Mouse (Mus musculus) embryonic facial prominence, embryonic 14.5 days (tissue): ENCODE measurements around the gene P4ha2. TPM values are rescaled to one million over a fixed set of nuclear protein-coding genes. Genes with fewer than 3 reads are reported as not detected.

ENCODE experiments used
- ATAC-seq: fragments of 200-750 bp; cut with Nextera tagmentation; 2 replicates; pipeline ENCODE4 v1.8.0; 2017; ENCODE audit warnings: low read depth, moderate number of reproducible peaks, moderate TSS enrichment
- DNase-seq: peaks from one replicate; pipeline ENCODE4 v3.0.0-alpha.2; 2015; ENCODE audit warnings: low spot score
- H3K27ac ChIP-seq: fragments of 300-500 bp; sonication (generic); replicated peaks from 2 replicates; pipeline ENCODE4 v1.5.1; 2014; ENCODE audit warnings: low read depth, mild to moderate bottlenecking, low read length, moderate library complexity
- H3K27me3 ChIP-seq: fragments of 300-500 bp; sonication (generic); replicated peaks from 2 replicates; pipeline ENCODE4 v1.6.1; 2014; ENCODE audit warnings: low read length; ENCODE audit not compliant: control insufficient read depth, insufficient read depth
- H3K36me3 ChIP-seq: fragments of 300-500 bp; sonication (generic); 2 replicates; pipeline ENCODE4 v1.6.1; 2014; ENCODE audit warnings: low read length, mixed read lengths; ENCODE audit not compliant: control insufficient read depth, insufficient read depth
- H3K4me1 ChIP-seq: fragments of 300-500 bp; sonication (generic); 2 replicates; pipeline ENCODE4 v1.6.1; 2014; ENCODE audit warnings: antibody characterized with exemption, low read length; ENCODE audit not compliant: control insufficient read depth, insufficient read depth
- H3K4me2 ChIP-seq: fragments of 300-500 bp; sonication (generic); 2 replicates; pipeline ENCODE4 v1.6.1; 2014; ENCODE audit warnings: low read depth, mild to moderate bottlenecking, low read length, moderate library complexity, mixed read lengths
- H3K4me3 ChIP-seq: fragments of 300-500 bp; sonication (generic); 2 replicates; pipeline ENCODE4 v1.5.1; 2014; ENCODE audit warnings: low read depth, mild to moderate bottlenecking, low read length
- H3K9ac ChIP-seq: fragments of 300-500 bp; sonication (generic); 2 replicates; pipeline ENCODE4 v1.6.1; 2014; ENCODE audit warnings: low read depth, mild to moderate bottlenecking, low read length, moderate library complexity, mixed read lengths
- H3K9me3 ChIP-seq: fragments of 300-500 bp; sonication (generic); 2 replicates; pipeline ENCODE4 v1.6.1; 2016; ENCODE audit warnings: low read length; ENCODE audit not compliant: control insufficient read depth
- WGBS: fragments of 180-500 bp; shearing (Covaris S2); extraction: QIAGEN DNeasy Blood & Tissue Kit; methylation state at CpG from one replicate; pipeline ENCODE4 v1.1.7; 2014; 5-methylcytosine and 5-hydroxymethylcytosine counted together
- polyA plus RNA-seq: library from polyadenylated mRNA; unstranded; fragments of >200 nt; fragmentation: Nextera tagmentation; extraction: Ambion mirVana; gene quantifications from 2 replicates; pipeline ENCODE4 v1.2.1, GENCODE M21; 2014

The P4ha2 gene
- polyA plus RNA-seq, 1 experiment from 2014 or later: 120 TPM

- DNase-seq: peak; percentile 70
- H3K4me2 ChIP-seq: no peak overlapping the region
- H3K27ac ChIP-seq: no peak overlapping the region
- no peaks in the 10 kb centered on the region for H3K36me3 ChIP-seq
- H3K27me3 ChIP-seq: no peaks in the 10 kb centered on the region
- 34% methylated on average over 3 of the region's 3 CpGs for WGBS
- H3K4me3 ChIP-seq: no peak overlapping the region
- ATAC-seq: no peak
- no peaks in the 10 kb centered on the region; the same call in 1 of the 2 replicates for H3K4me1 ChIP-seq
- no peak overlapping the region for H3K9ac ChIP-seq
- H3K9me3 ChIP-seq: no peaks in the 10 kb centered on the region
Observed at GRCm38 (mm10) chr11:54144886-54145285, 45.0 kb downstream of the P4ha2 start.

DNA sequence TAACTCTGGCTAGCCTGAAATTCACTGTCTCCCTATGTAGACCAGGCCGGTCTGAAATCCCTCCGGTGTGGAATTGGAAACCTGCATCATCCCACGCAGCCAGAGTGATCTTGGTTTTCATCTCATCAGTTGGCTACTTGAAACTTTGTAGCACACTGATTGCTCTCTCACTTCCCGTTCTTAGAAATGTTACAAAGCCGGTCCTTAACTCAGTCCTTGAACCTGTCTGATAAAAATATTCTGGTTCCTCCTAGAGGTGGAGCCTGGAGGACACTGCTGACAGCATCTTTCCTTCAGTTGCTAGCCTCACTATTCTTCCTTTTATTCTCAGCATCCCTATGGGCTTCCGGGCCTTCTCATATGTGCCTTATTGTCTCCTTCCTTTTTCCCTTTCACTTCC lies 46.1 kb downstream of the P4ha2 start:
- no peak overlapping the region for H3K4me3 ChIP-seq
- 87% methylated on average over 6 of the region's 6 CpGs for WGBS
- no peaks in the 10 kb centered on the region for H3K27me3 ChIP-seq
- H3K9ac ChIP-seq: no peak overlapping the region
- ATAC-seq (no peak), DNase-seq (no peak)
- H3K4me2 ChIP-seq: no peak overlapping the region
- no peaks in the 10 kb centered on the region for H3K36me3 ChIP-seq
- H3K27ac ChIP-seq: no peak overlapping the region
- H3K9me3 ChIP-seq: no peaks in the 10 kb centered on the region
- H3K4me1 ChIP-seq: no peaks in the 10 kb centered on the region; the same call in 1 of the 2 replicates

DNA sequence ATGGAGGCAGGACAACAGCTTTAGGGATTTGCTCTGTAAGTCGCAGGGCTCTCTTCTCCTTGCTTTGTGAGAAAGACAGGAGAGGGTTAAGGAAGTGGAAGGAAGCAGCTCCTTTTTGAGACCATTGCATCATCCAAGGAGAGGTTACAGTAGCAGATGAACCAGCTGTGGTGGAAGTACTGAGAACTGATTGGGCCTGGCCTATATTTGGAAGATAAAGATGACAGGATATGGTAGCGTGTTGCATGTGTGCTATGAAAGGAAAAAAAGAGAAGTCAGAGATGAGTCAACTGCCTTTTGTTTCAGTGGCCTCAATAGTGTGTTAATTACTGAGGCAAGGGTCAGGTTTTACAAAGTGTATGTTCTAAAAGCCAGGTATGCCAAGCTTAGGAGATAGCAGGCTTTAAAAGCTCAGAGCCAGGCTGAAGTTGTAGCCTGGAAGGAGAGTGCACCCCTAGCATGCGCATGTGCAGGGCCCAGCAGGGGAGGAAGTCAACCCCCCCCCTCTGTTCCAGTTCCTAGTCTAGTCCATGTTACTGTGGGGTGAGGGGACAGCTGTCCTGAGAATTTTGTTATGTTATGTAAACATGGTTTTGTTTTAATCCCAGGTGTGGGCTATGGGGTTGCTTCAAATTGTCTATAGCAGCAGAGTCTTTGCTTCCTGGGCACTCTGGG lies 50.0 kb downstream of the P4ha2 start:
- Histone ChIP-seq H3K27ac (peak overlapping the region; percentile 15; the same call in 1 of the 2 replicates), H3K27me3 (no peaks in the 10 kb centered on the region), H3K4me2 (no peak overlapping the region), H3K9ac (no peak overlapping the region), H3K9me3 (no peaks in the 10 kb centered on the region), H3K4me1 (no peaks in the 10 kb centered on the region; the same call in 1 of the 2 replicates), H3K36me3 (no peaks in the 10 kb centered on the region), H3K4me3 (no peak overlapping the region)
- DNase-seq: no peak
- WGBS: 73% methylated on average over 3 of the region's 3 CpGs
- peak; percentile 33; the same call in 1 of the 2 replicates for ATAC-seq

DNA sequence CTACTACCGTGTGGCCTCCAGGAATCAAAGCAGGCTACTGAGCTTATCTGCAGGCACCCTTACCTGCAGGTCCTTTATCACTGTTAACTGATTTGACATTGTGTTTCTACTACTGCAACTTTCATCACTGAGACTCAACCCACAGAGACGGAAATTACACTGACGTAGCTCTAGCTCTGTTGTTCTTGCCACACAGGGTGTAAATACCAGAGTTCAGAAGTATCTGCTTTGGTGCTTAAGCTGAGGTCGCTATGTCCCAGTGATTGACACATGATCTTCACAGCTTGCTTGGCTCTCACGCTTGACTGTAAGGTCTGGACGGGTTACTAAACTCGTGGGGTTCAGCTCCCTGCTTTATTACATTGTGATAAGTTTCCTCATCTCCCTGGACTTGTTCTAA lies 51.2 kb downstream of the P4ha2 start:
- Histone ChIP-seq H3K4me3 (no peak overlapping the region), H3K36me3 (no peaks in the 10 kb centered on the region), H3K27me3 (no peaks in the 10 kb centered on the region), H3K9me3 (no peaks in the 10 kb centered on the region), H3K4me2 (no peak overlapping the region), H3K4me1 (no peaks in the 10 kb centered on the region; the same call in 1 of the 2 replicates), H3K27ac (no peak overlapping the region), H3K9ac (no peak overlapping the region)
- WGBS: 53% methylated on average over 7 of the region's 7 CpGs
- ATAC-seq (no peak), DNase-seq (no peak)

DNA sequence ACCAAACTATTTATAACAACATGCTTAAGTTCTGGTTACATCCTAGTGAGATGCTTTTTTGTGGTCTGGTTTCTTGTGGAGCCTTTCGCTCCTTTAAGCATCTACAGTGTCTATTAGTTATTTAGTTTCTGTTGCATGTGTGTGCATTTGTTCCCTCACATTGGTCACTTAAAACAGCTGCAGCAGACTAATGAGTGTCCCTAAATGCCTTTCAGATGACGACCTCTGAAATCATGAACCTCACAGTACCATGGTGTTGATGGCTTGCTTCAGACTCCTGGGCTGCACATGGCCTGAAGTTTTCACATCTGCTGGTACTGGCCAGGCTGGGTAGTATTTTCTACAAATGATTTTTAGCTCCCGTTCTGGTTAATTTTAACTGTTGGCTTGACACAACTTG lies 53.1 kb downstream of the P4ha2 start:
- Histone ChIP-seq H3K36me3 (no peaks in the 10 kb centered on the region), H3K9ac (no peak overlapping the region), H3K9me3 (no peaks in the 10 kb centered on the region), H3K27me3 (no peaks in the 10 kb centered on the region), H3K4me1 (no peaks in the 10 kb centered on the region; the same call in 1 of the 2 replicates), H3K27ac (no peak overlapping the region), H3K4me2 (no peak overlapping the region), H3K4me3 (no peak overlapping the region)
- 63% methylated on average over 3 of the region's 3 CpGs for WGBS
- ATAC-seq (no peak), DNase-seq (no peak)

DNA sequence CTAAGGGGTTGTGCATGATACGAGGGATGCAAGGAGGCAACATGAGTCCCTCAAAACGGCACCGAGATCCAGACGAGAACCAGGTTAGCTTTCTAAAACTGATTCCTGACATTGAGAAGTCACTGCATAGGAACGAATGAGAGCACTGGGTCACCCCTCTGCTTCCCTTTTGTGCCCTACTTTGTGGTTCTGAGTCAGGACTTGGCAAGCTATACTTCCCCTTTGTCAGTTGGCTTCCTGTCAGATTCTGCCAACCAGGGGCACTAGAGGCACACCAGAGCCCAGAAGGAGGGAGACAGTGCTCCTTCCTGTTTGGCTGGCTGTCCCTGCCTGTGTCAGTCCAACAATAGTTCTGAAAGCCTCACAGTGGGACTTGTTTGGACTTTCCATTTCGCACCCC lies 56.0 kb downstream of the P4ha2 start:
- WGBS: 81% methylated on average over 6 of the region's 6 CpGs
- H3K4me1 ChIP-seq: no peaks in the 10 kb centered on the region
- DNase-seq: peak; percentile 50
- H3K36me3 ChIP-seq: no peaks in the 10 kb centered on the region
- H3K27ac ChIP-seq: no peak overlapping the region
- no peaks in the 10 kb centered on the region for H3K27me3 ChIP-seq
- H3K4me2 ChIP-seq: no peak overlapping the region
- H3K9ac ChIP-seq: no peak overlapping the region
- H3K9me3 ChIP-seq: no peaks in the 10 kb centered on the region
- H3K4me3 ChIP-seq: no peak overlapping the region
- no peak for ATAC-seq

DNA sequence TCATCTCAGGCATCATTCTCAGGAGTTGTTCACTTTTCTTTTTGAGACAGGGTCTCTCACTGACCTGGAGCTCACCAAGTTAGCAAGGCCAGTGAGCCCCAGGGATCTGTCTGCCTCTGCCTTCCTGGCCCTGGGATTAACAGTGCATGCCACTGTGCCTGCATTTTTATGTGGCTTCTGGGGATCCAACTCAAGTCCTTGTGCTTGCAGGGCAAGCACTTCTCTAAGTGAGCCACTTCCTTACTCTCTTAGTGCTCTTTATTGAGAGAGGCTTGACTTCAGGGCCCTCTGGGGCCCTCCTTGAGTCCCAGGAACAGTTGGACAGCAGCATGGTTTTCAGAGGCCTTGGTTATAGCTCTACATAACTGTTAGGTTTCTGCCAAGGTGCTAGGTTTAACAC lies 56.6 kb downstream of the P4ha2 start:
- Histone ChIP-seq H3K9ac (no peak overlapping the region), H3K4me2 (no peak overlapping the region), H3K27me3 (no peaks in the 10 kb centered on the region), H3K9me3 (no peaks in the 10 kb centered on the region), H3K4me1 (no peaks in the 10 kb centered on the region), H3K4me3 (no peak overlapping the region), H3K27ac (no peak overlapping the region), H3K36me3 (no peaks in the 10 kb centered on the region)
- DNase-seq (no peak), ATAC-seq (no peak)

GRCm38 (mm10) chr11:54157586-54157985 lies 57.7 kb downstream of the P4ha2 start:
- 81% methylated on average over 8 of the region's 8 CpGs for WGBS
- DNase-seq: no peak
- Histone ChIP-seq H3K36me3 (no peaks in the 10 kb centered on the region), H3K27ac (no peak overlapping the region), H3K4me3 (no peak overlapping the region), H3K4me2 (no peak overlapping the region), H3K27me3 (no peaks in the 10 kb centered on the region), H3K9me3 (no peaks in the 10 kb centered on the region), H3K4me1 (no peaks in the 10 kb centered on the region), H3K9ac (no peak overlapping the region)
- ATAC-seq: no peak

- H3K27ac ChIP-seq: no peak overlapping the region
- 87% methylated on average over 5 of the region's 5 CpGs for WGBS
- H3K4me3 ChIP-seq: no peak overlapping the region
- no peaks in the 10 kb centered on the region for H3K4me1 ChIP-seq
- H3K4me2 ChIP-seq: no peak overlapping the region
- H3K9me3 ChIP-seq: no peaks in the 10 kb centered on the region
- ATAC-seq (no peak), DNase-seq (no peak)
- no peaks in the 10 kb centered on the region for H3K36me3 ChIP-seq
- H3K27me3 ChIP-seq: no peaks in the 10 kb centered on the region
- no peak overlapping the region for H3K9ac ChIP-seq
Observed at GRCm38 (mm10) chr11:54160435-54160834, 60.5 kb downstream of the P4ha2 start.
